Mouse (Mus musculus) embryonic facial prominence, embryonic 12.5 days (tissue): ENCODE results near the gene Mybbp1a. TPM values are rescaled to one million over a fixed set of nuclear protein-coding genes. Genes with fewer than 3 reads are reported as not detected.
A peak's percentile ranks its signal among the peaks of the same experiment; 100 is the strongest.

ENCODE experiments used
- ATAC-seq: fragments of 200-750 bp; cut with Nextera tagmentation; 2 replicates; pipeline ENCODE4 v1.8.0; 2017; ENCODE audit not compliant: insufficient number of reproducible peaks, insufficient read depth, low FRiP score, low TSS enrichment
- H3K27ac ChIP-seq: fragments of 300-500 bp; sonication (generic); 2 replicates; pipeline ENCODE4 v1.5.1; 2016; ENCODE audit warnings: mild to moderate bottlenecking
- H3K27me3 ChIP-seq: fragments of 300-500 bp; sonication (generic); 2 replicates; pipeline ENCODE4 v1.6.1; 2016; ENCODE audit warnings: mild to moderate bottlenecking, moderate library complexity
- H3K36me3 ChIP-seq: fragments of 300-500 bp; sonication (generic); 2 replicates; pipeline ENCODE4 v1.6.1; 2016; ENCODE audit warnings: mild to moderate bottlenecking
- H3K4me1 ChIP-seq: fragments of 300-500 bp; sonication (generic); 2 replicates; pipeline ENCODE4 v1.6.1; 2016
- H3K4me2 ChIP-seq: fragments of 300-500 bp; sonication (generic); replicated peaks from 2 replicates; pipeline ENCODE4 v1.6.1; 2016; ENCODE audit warnings: mild to moderate bottlenecking, moderate library complexity
- H3K4me3 ChIP-seq: fragments of 300-500 bp; sonication (generic); 2 replicates; pipeline ENCODE4 v1.5.1; 2016; ENCODE audit warnings: mild to moderate bottlenecking
- H3K9ac ChIP-seq: fragments of 300-500 bp; sonication (generic); 2 replicates; pipeline ENCODE4 v1.6.1; 2016; ENCODE audit warnings: mild to moderate bottlenecking, moderate library complexity
- H3K9me3 ChIP-seq: fragments of 300-500 bp; sonication (generic); 2 replicates; pipeline ENCODE4 v1.6.1; 2016; ENCODE audit warnings: mild to moderate bottlenecking, moderate library complexity
- WGBS: fragments of 180-500 bp; shearing (Covaris S2); methylation state at CpG from one replicate; pipeline ENCODE4 v1.1.7; 2016; 5-methylcytosine and 5-hydroxymethylcytosine counted together
- polyA plus RNA-seq: library from polyadenylated mRNA; unstranded; fragments of >200 nt; fragmentation: Nextera tagmentation; extraction: Ambion mirVana; gene quantifications from 2 replicates; pipeline ENCODE4 v1.2.1, GENCODE M21; 2016

Gene Mybbp1a
- polyA plus RNA-seq, 1 experiment from 2014 or later, result 172 TPM

DNA sequence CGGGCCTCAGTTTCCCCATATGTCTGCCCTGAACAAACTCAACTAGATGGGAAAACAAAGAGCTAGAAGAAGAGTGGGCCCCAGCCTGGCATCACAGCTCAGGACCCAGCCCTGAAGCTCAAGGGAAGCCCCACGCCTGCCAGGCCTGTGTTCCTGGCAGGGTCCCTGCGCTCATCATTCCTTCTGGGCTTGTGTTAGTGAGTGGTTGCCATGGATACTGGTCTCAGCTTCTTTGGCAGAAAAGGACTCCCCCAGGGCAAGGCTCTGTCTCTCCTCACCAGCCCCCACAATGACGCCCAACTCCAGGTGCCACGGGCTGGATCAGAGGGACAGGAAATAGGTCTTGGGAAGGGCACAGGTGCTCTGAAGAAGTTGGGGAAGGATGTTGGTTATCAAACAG lies 44.0 kb downstream of the Mybbp1a start:
- Histone ChIP-seq H3K27me3 (peaks cover 40% of the 10 kb centered on the region), H3K27ac (no peak overlapping the region), H3K4me1 (peaks cover 16% of the 10 kb centered on the region), H3K4me3 (no peak overlapping the region), H3K9me3 (no peaks in the 10 kb centered on the region), H3K9ac (no peak overlapping the region), H3K36me3 (no peaks in the 10 kb centered on the region), H3K4me2 (no peak overlapping the region)
- WGBS, result 57% methylated on average over 5 of the region's 5 CpGs
- no peak for ATAC-seq

DNA sequence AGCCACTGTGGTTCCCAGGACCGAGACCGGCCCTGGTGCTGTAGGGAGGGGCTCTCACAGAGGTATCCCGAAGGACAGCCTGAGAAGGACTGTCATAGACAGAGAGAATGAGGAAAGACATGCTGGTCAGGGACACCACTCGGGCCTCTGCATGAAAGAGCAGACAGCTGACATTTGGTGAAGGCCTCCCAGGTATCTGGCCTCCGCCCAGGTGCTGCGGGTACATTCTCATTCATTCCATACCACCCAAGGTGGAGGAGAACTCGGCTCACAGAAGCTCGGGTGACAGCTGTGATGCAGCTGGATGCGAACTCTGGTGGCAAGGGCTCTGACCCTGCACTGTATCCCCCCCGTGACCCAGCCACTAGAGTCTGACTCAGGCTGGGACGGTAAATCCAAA lies 44.8 kb downstream of the Mybbp1a start:
- Histone ChIP-seq H3K4me2 (no peak overlapping the region), H3K4me1 (peaks cover 16% of the 10 kb centered on the region), H3K27me3 (peaks cover 47% of the 10 kb centered on the region), H3K36me3 (no peaks in the 10 kb centered on the region), H3K27ac (no peak overlapping the region), H3K4me3 (no peak overlapping the region), H3K9ac (no peak overlapping the region), H3K9me3 (no peaks in the 10 kb centered on the region)
- 58% methylated on average over 11 of the region's 11 CpGs for WGBS
- ATAC-seq, result no peak

GRCm38 (mm10) chr11:72487171-72487570 lies 46.0 kb downstream of the Mybbp1a start:
- no peak overlapping the region for H3K9ac ChIP-seq
- H3K4me1 ChIP-seq, result peaks cover 16% of the 10 kb centered on the region
- 65% methylated on average over 5 of the region's 5 CpGs for WGBS
- no peak overlapping the region for H3K4me3 ChIP-seq
- H3K27me3 ChIP-seq, result peaks cover 49% of the 10 kb centered on the region
- no peak overlapping the region for H3K27ac ChIP-seq
- ATAC-seq, result no peak
- no peaks in the 10 kb centered on the region for H3K36me3 ChIP-seq
- H3K4me2 ChIP-seq, result peak overlapping the region; percentile 98; the same call in 1 of the 2 replicates
- no peaks in the 10 kb centered on the region for H3K9me3 ChIP-seq

GRCm38 (mm10) chr11:72487739-72488138 lies 46.6 kb downstream of the Mybbp1a start:
- Histone ChIP-seq H3K9ac (no peak overlapping the region), H3K4me1 (peaks cover 16% of the 10 kb centered on the region), H3K27ac (no peak overlapping the region), H3K4me3 (peak overlapping the region; percentile 57; the same call in 1 of the 2 replicates), H3K9me3 (no peaks in the 10 kb centered on the region), H3K36me3 (no peaks in the 10 kb centered on the region), H3K4me2 (peak overlapping the region; percentile 98; the same call in 1 of the 2 replicates), H3K27me3 (peaks cover 49% of the 10 kb centered on the region)
- no peak for ATAC-seq
- WGBS, result 84% methylated on average over 2 of the region's 2 CpGs

DNA sequence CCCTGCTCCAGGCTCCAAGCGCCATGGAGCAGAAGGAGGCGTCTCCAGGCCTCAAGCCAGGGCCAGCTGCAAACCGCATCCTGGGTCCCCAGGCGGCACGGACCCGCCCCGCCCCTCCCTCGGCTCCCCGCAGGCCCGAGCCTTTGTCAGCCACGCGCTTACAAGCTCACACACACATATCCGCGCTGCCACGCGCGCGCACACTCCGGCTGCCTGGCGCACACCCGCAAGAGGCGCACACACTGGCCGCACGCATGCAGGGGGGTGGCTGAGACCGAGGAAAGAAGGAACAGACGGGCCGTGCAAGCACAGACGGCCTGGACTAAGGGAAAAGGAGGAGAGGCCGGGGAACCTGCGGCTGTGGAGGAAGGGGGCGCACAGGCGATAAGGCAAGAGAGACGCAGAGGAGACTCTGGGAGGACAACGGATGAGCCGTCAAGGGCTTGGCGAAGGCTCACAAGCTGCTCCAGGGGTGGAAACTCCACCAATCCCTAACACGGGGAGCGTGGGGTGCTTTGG lies 47.7 kb downstream of the Mybbp1a start:
- no peak for ATAC-seq
- 2% methylated on average over 38 of the region's 38 CpGs for WGBS
- H3K4me2 ChIP-seq, result peak overlapping the region; percentile 98
- no peak overlapping the region for H3K27ac ChIP-seq
- H3K27me3 ChIP-seq, result peaks cover 49% of the 10 kb centered on the region
- H3K9ac ChIP-seq, result peak overlapping the region; percentile 59; the same call in 1 of the 2 replicates
- peaks cover 16% of the 10 kb centered on the region for H3K4me1 ChIP-seq
- no peaks in the 10 kb centered on the region for H3K36me3 ChIP-seq
- H3K9me3 ChIP-seq, result no peaks in the 10 kb centered on the region
- peak overlapping the region; percentile 57 for H3K4me3 ChIP-seq

- no peak overlapping the region for H3K27ac ChIP-seq
These were observed 48.2 kb downstream of the Mybbp1a start for GRCm38 (mm10) chr11:72489397-72489796.

GRCm38 (mm10) chr11:72489881-72490301 lies 48.7 kb downstream of the Mybbp1a start, which contains the start of gene Spns2:
Spns2 (minus strand) TSS chr11:72489904.
- Histone ChIP-seq H3K27ac (no peak within 1 kb of the TSS), H3K4me2 (peak within 1 kb of the TSS; percentile 98), H3K36me3 (no peaks in the 10 kb centered on the region), H3K4me3 (peak within 1 kb of the TSS; percentile 57), H3K9ac (peak within 1 kb of the TSS; percentile 59), H3K9me3 (no peaks in the 10 kb centered on the region), H3K27me3 (peaks cover 49% of the 10 kb centered on the region), H3K4me1 (peaks cover 16% of the 10 kb centered on the region)
- peak; percentile 88 for ATAC-seq
- WGBS, result under 1% methylated on average over 41 of the region's 42 CpGs

More at GRCm38 (mm10) chr11:72489397-72489796, 48.2 kb downstream of the Mybbp1a start:
- H3K27me3 ChIP-seq, result peaks cover 49% of the 10 kb centered on the region
- H3K9me3 ChIP-seq, result no peaks in the 10 kb centered on the region
- peak overlapping the region; percentile 59 for H3K9ac ChIP-seq
- under 1% methylated on average over 32 of the region's 42 CpGs for WGBS
- H3K4me3 ChIP-seq, result peak overlapping the region; percentile 57
- peak overlapping the region; percentile 98 for H3K4me2 ChIP-seq
- H3K36me3 ChIP-seq, result no peaks in the 10 kb centered on the region
- peaks cover 16% of the 10 kb centered on the region for H3K4me1 ChIP-seq
- ATAC-seq, result no peak; the same call in 1 of the 2 replicates

- Histone ChIP-seq H3K27ac (no peak overlapping the region), H3K4me3 (no peak overlapping the region), H3K4me1 (peaks cover 16% of the 10 kb centered on the region), H3K4me2 (no peak overlapping the region), H3K9me3 (no peaks in the 10 kb centered on the region), H3K27me3 (peaks cover 46% of the 10 kb centered on the region), H3K36me3 (no peaks in the 10 kb centered on the region), H3K9ac (no peak overlapping the region)
- no peak for ATAC-seq
- 68% methylated on average over 15 of the region's 15 CpGs for WGBS
These were observed 50.2 kb downstream of the Mybbp1a start for GRCm38 (mm10) chr11:72491130-72491960.

DNA sequence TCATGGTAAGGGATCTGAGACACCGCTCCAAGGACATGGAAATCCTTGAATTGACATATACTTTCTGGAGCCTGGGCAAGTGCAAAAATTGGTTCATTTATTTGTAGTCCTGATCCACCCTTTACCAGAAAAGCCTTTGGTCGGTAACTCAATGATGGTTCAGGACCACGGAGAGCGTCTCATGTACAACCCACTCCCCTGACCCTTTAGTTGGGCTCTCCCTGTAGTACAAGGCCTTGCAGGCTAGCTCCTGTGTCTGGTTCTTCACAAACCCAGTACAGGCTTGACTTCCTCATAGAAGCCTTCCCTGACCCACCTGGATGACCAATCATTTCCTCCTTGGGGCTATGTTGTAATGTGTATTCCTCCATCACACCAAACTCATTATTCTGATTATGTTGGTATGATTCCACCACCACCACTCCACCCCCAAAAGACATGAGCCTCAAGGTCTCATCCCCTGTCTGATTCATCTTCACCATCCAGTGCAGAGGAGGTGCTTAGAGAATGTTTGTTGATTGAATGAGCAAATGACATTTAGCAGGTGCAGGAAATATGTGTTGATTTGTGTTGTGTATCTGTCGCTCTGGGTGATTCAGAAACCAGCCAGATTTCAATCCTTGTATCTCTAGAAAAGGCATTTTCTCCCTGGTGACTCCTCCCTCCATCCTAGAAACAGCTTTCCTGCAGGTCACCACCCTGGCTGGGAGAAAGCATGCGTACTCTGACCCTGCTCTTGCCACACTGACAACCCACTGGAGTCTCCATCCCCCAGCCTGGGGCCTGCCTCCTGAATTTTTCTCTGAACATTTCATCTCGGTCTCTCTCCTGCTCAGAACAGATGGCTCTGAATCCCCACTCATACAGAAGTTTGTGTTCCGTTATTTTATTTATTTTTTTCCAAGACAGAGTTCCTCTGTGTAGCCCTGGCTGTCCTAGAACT lies 53.2 kb downstream of the Mybbp1a start:
- no peak for ATAC-seq
- 50% methylated on average over 8 of the region's 8 CpGs for WGBS
- Histone ChIP-seq H3K4me1 (peaks cover 4% of the 10 kb centered on the region; the same call in 1 of the 2 replicates), H3K9me3 (no peaks in the 10 kb centered on the region), H3K4me2 (no peak overlapping the region), H3K36me3 (no peaks in the 10 kb centered on the region), H3K4me3 (no peak overlapping the region), H3K27ac (no peak overlapping the region), H3K27me3 (peaks cover 17% of the 10 kb centered on the region), H3K9ac (no peak overlapping the region)

GRCm38 (mm10) chr11:72496066-72496465 lies 54.9 kb downstream of the Mybbp1a start:
- 64% methylated on average over 3 of the region's 3 CpGs for WGBS
- H3K27me3 ChIP-seq, result 0 out of 2 replicates have a peak, but pooled peaks cover 1% of the 10 kb centered on the region
- no peak overlapping the region for H3K27ac ChIP-seq
- H3K9me3 ChIP-seq, result no peaks in the 10 kb centered on the region
- 0 out of 2 replicates have a peak, but pooled peaks cover 3% of the 10 kb centered on the region for H3K4me1 ChIP-seq
- H3K4me3 ChIP-seq, result no peak overlapping the region
- ATAC-seq, result no peak
- H3K36me3 ChIP-seq, result no peaks in the 10 kb centered on the region
- no peak overlapping the region for H3K9ac ChIP-seq
- no peak overlapping the region for H3K4me2 ChIP-seq

DNA sequence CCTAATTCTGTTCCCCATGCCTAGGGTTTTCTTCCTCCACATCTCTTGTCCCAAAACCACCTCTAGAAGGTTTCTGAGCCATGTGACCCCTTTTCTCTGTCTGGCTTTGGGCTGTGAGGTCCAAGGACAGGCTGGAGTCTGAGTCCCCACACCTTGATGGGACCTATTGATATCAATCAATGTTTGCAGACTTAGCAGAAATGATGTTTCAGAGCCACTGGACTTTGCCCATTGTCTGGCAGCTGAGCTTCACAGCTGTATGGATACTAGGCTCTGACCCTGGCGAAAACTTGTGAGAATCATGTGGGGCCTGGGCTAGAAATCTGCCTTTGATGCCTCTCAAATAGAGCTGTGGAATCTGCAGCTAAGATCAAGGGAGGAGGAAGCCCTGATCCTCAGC lies 55.6 kb downstream of the Mybbp1a start:
- 0 out of 2 replicates have a peak, but pooled peaks cover 8% of the 10 kb centered on the region for H3K4me1 ChIP-seq
- no peaks in the 10 kb centered on the region for H3K36me3 ChIP-seq
- no peak overlapping the region for H3K27ac ChIP-seq
- H3K4me3 ChIP-seq, result no peak overlapping the region
- no peak for ATAC-seq
- H3K9me3 ChIP-seq, result no peaks in the 10 kb centered on the region
- peaks cover 3% of the 10 kb centered on the region; the same call in 1 of the 2 replicates for H3K27me3 ChIP-seq
- H3K9ac ChIP-seq, result no peak overlapping the region
- no peak overlapping the region for H3K4me2 ChIP-seq
- WGBS, result 67% methylated on average over 1 of the region's 1 CpGs
